Mouse (Mus musculus) forebrain, embryonic 10.5 days (tissue): ENCODE measurements around the gene Smpd4. TPM values are rescaled to one million over a fixed set of nuclear protein-coding genes. Genes with fewer than 3 reads are reported as not detected.

Source experiments
- DNase-seq: peaks from one replicate; pipeline ENCODE4 v3.0.0-alpha.2; 2017; ENCODE audit warnings: low spot score; ENCODE audit errors: extremely low spot score
- H3K27ac ChIP-seq: fragments of 300-500 bp; sonication (generic); 2 replicates; pipeline ENCODE4 v1.5.1; 2016; ENCODE audit warnings: mild to moderate bottlenecking
- H3K27me3 ChIP-seq: fragments of 300-500 bp; sonication (generic); 2 replicates; pipeline ENCODE4 v1.6.1; 2016; ENCODE audit warnings: mild to moderate bottlenecking; ENCODE audit not compliant: poor library complexity, severe bottlenecking
- H3K36me3 ChIP-seq: fragments of 300-500 bp; sonication (generic); replicated peaks from 2 replicates; pipeline ENCODE4 v1.6.1; 2016; ENCODE audit warnings: mild to moderate bottlenecking, moderate library complexity
- H3K4me1 ChIP-seq: fragments of 300-500 bp; sonication (generic); 2 replicates; pipeline ENCODE4 v1.6.1; 2016
- H3K4me3 ChIP-seq: fragments of 300-500 bp; sonication (generic); 2 replicates; pipeline ENCODE4 v1.5.1; 2016; ENCODE audit warnings: mild to moderate bottlenecking, moderate library complexity
- H3K9me3 ChIP-seq: fragments of 300-500 bp; sonication (generic); 2 replicates; pipeline ENCODE4 v1.6.1; 2016; ENCODE audit warnings: mild to moderate bottlenecking, moderate library complexity
- polyA plus RNA-seq: library from polyadenylated mRNA; unstranded; fragments of >200 nt; fragmentation: Nextera tagmentation; extraction: Ambion mirVana; gene quantifications from 2 replicates; pipeline ENCODE4 v1.2.1, GENCODE M21; 2016

The Smpd4 gene
- polyA plus RNA-seq, 1 experiment from 2014 or later, result 66.6 TPM

- no peak overlapping the region for H3K27ac ChIP-seq
- no peaks in the 10 kb centered on the region for H3K9me3 ChIP-seq
- H3K27me3 ChIP-seq, result no peaks in the 10 kb centered on the region
- H3K4me1 ChIP-seq, result no peaks in the 10 kb centered on the region
- no peak overlapping the region for H3K4me3 ChIP-seq
- no peak for DNase-seq
- H3K36me3 ChIP-seq, result peaks cover 92% of the 10 kb centered on the region
Measured at GRCm38 (mm10) chr16:17665568-17665967, 46.4 kb downstream of the Smpd4 start.

- Histone ChIP-seq H3K36me3 (peaks cover 94% of the 10 kb centered on the region), H3K27ac (no peak overlapping the region), H3K4me1 (no peaks in the 10 kb centered on the region), H3K27me3 (no peaks in the 10 kb centered on the region), H3K4me3 (no peak overlapping the region), H3K9me3 (no peaks in the 10 kb centered on the region)
- no peak for DNase-seq
Measured at GRCm38 (mm10) chr16:17669886-17670285, 50.7 kb downstream of the Smpd4 start.

Other genes with a start within 250 kb of the Smpd4 start
- gene Snap29, start 213.4 kb upstream of the Smpd4 start, polyA plus RNA-seq, result 11.5 and 12.0 TPM in 2 replicates
- 38.6 and 39.2 TPM in 2 replicates for gene Pi4ka, start 213.0 kb upstream of the Smpd4 start, polyA plus RNA-seq
- gene Crkl, start 167.4 kb upstream of the Smpd4 start, polyA plus RNA-seq, result 72.9 and 73.4 TPM in 2 replicates
- gene Aifm3, start 129.7 kb upstream of the Smpd4 start, polyA plus RNA-seq, result 1.3 and 2.8 TPM in 2 replicates
- gene Lztr1, start 110.7 kb upstream of the Smpd4 start, polyA plus RNA-seq, result 78.1 and 92.3 TPM in 2 replicates
- gene Thap7, start 88.2 kb upstream of the Smpd4 start, polyA plus RNA-seq, result 51.7 and 53.4 TPM in 2 replicates
- 0.26 and 0.51 TPM in 2 replicates for gene Lrrc74b, start 58.1 kb upstream of the Smpd4 start, polyA plus RNA-seq
- gene P2rx6, start 57.5 kb upstream of the Smpd4 start, polyA plus RNA-seq, result 0.46 and 0.62 TPM in 2 replicates
- gene Slc7a4, start 36.1 kb upstream of the Smpd4 start, polyA plus RNA-seq, result 2.2 and 2.7 TPM in 2 replicates
- gene Ccdc74a, start 27.1 kb downstream of the Smpd4 start, polyA plus RNA-seq, result 7.0 and 7.1 TPM in 2 replicates
- 47.4 and 47.5 TPM in 2 replicates for gene Med15, start 113.5 kb downstream of the Smpd4 start, polyA plus RNA-seq
- 55.4 and 59.1 TPM in 2 replicates for gene Klhl22, start 140.3 kb downstream of the Smpd4 start, polyA plus RNA-seq
- 4.0 and 4.1 TPM in 2 replicates for gene Scarf2, start 177.9 kb downstream of the Smpd4 start, polyA plus RNA-seq
- not detected in 2 replicates for gene B830017H08Rik, start 213.8 kb downstream of the Smpd4 start, polyA plus RNA-seq
- gene Car15, start 219.0 kb downstream of the Smpd4 start, polyA plus RNA-seq, result 2.7 and 3.6 TPM in 2 replicates